Mouse (Mus musculus): ENCODE results near the gene Git1.

GRCm38 (mm10) chr11:77461856-77462255 lies 31.5 kb upstream of the Git1 start:
- TF ChIP-seq POLR2A (IDR thresholded peaks at IDR 0.05; ENCODE audit: insufficient read depth, low read depth, low read length), result no peak
- TF ChIP-seq CTCF (IDR thresholded peaks at IDR 0.05; ENCODE audit: insufficient read depth, low read depth, low read length), result no peak
